Mouse (Mus musculus) heart, postnatal 0 days (tissue): ENCODE results near the gene Abhd6. TPM values are rescaled to one million over a fixed set of nuclear protein-coding genes. Genes with fewer than 3 reads are reported as not detected.

Source experiments
- ATAC-seq: fragments of 200-750 bp; cut with Nextera tagmentation; 2 replicates; pipeline ENCODE4 v1.8.0; 2017; ENCODE audit warnings: low read depth, moderate number of reproducible peaks, moderate library complexity; ENCODE audit not compliant: insufficient read depth
- DNase-seq: peaks from one replicate; pipeline ENCODE4 v3.0.0-alpha.2; 2016; ENCODE audit warnings: low spot score
- H3K27ac ChIP-seq: fragments of 300-500 bp; sonication (generic); 2 replicates; pipeline ENCODE4 v1.5.1; 2014; ENCODE audit warnings: low read depth, mild to moderate bottlenecking
- H3K27me3 ChIP-seq: fragments of 300-500 bp; sonication (generic); 2 replicates; pipeline ENCODE4 v1.6.1; 2014; ENCODE audit warnings: low read length, mixed read lengths; ENCODE audit not compliant: control insufficient read depth, insufficient read depth
- H3K36me3 ChIP-seq: fragments of 300-500 bp; sonication (generic); replicated peaks from 2 replicates; pipeline ENCODE4 v1.6.1; 2014; ENCODE audit warnings: low read length, mixed read lengths; ENCODE audit not compliant: control insufficient read depth, insufficient read depth
- H3K4me1 ChIP-seq: fragments of 300-500 bp; sonication (generic); 2 replicates; pipeline ENCODE4 v1.6.1; 2014; ENCODE audit warnings: antibody characterized with exemption; ENCODE audit not compliant: control insufficient read depth, insufficient read depth
- H3K4me2 ChIP-seq: fragments of 300-500 bp; sonication (generic); 2 replicates; pipeline ENCODE4 v1.6.1; 2014; ENCODE audit warnings: low read depth, mild to moderate bottlenecking, low read length, moderate library complexity
- H3K4me3 ChIP-seq: fragments of 300-500 bp; sonication (generic); 2 replicates; pipeline ENCODE4 v1.5.1; 2014; ENCODE audit warnings: low read depth, low read length
- H3K9ac ChIP-seq: fragments of 300-500 bp; sonication (generic); replicated peaks from 2 replicates; pipeline ENCODE4 v1.6.1; 2014; ENCODE audit warnings: low read depth, low read length, mixed read lengths
- H3K9me3 ChIP-seq: fragments of 300-500 bp; sonication (generic); replicated peaks from 2 replicates; pipeline ENCODE4 v1.6.1; 2016; ENCODE audit warnings: low read length; ENCODE audit not compliant: control insufficient read depth
- CTCF ChIP-seq: IDR thresholded peaks from 2 replicates; pipeline ENCODE4 v1.5.1; 2016; ENCODE audit warnings: antibody characterized with exemption, control low read depth, low read depth
- EP300 ChIP-seq: IDR thresholded peaks from 2 replicates; pipeline ENCODE4 v1.6.1; 2016; ENCODE audit warnings: antibody characterized with exemption, low read depth
- WGBS: fragments of 180-500 bp; shearing (Covaris S2); extraction: QIAGEN DNeasy Blood & Tissue Kit; methylation state at CpG from one replicate; pipeline ENCODE4 v1.1.7; 2014; 5-methylcytosine and 5-hydroxymethylcytosine counted together
- polyA plus RNA-seq: library from polyadenylated mRNA; unstranded; fragments of >200 nt; fragmentation: Nextera tagmentation; extraction: Ambion mirVana; gene quantifications from 2 replicates; pipeline ENCODE4 v1.2.1, GENCODE M21; 2015
- total RNA-seq: library from RNA; depleted of rRNA; stranded (reverse); fragments of >200 nt; gene quantifications from 2 replicates; pipeline ENCODE4 v1.2.3, GENCODE M21; 2014; ENCODE audit warnings: low replicate concordance

Abhd6 gene
- total and polyA plus RNA-seq, 2 experiments from 2014 or later = 2.2 to 9.1 TPM

DNA sequence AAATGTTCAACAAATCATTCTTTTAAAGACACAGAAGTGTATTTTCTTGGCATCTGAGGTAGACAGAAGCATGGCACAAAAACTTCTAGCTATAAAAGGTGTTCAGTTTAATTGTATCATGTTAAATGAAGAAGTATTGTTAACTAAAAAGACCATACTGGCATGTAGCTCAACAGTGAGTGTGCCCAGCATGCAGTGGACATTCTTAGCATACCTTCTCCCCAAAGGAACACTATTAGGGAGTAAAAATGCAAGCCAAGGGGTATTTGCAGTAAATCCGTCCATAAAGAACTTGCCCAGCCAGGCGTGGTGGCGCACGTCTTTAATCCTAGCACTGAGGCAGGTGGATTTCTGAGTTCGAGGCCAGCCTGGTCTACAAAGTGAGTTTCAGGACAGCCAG, 33.7 kb downstream of the Abhd6 start:
- WGBS = 69% methylated on average over 5 of the region's 5 CpGs
- no peak overlapping the region for H3K27ac ChIP-seq
- H3K4me3 ChIP-seq = no peak overlapping the region
- no peaks in the 10 kb centered on the region for H3K9me3 ChIP-seq
- DNase-seq (no peak), ATAC-seq (no peak)
- H3K36me3 ChIP-seq = no peaks in the 10 kb centered on the region
- H3K4me1 ChIP-seq = 0 out of 2 replicates have a peak, but pooled peaks cover 3% of the 10 kb centered on the region
- no peaks in the 10 kb centered on the region for H3K27me3 ChIP-seq
- H3K9ac ChIP-seq = no peak overlapping the region
- TF ChIP-seq EP300 (no peak), CTCF (no peak)
- H3K4me2 ChIP-seq = no peak overlapping the region

DNA sequence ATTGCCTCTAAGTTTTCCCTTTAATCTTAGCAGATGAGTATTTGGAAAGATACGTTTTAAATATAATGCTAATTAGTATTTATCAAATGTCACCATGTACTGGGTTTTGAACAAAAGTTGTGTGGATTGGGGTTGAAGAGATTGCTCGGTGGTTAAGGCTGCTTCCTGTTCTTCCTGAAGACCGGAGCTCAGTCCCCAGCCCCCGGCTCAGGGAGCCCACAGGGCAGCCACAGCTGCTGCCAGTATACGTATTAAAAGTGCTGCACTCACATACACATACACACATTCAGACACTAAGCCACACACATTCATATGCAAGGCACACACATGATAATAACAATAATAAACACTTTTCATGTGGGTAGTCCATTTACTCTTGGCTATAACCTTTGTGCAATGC, 35.4 kb downstream of the Abhd6 start:
- Histone ChIP-seq H3K4me1 (0 out of 2 replicates have a peak, but pooled peaks cover 3% of the 10 kb centered on the region), H3K27me3 (no peaks in the 10 kb centered on the region), H3K27ac (no peak overlapping the region), H3K4me2 (no peak overlapping the region), H3K9me3 (no peaks in the 10 kb centered on the region), H3K36me3 (peaks cover 9% of the 10 kb centered on the region), H3K9ac (no peak overlapping the region), H3K4me3 (no peak overlapping the region)
- DNase-seq (no peak), ATAC-seq (no peak)
- no peak for TF ChIP-seq CTCF
- TF ChIP-seq EP300 = no peak
- WGBS = 72% methylated on average over 5 of the region's 5 CpGs

DNA sequence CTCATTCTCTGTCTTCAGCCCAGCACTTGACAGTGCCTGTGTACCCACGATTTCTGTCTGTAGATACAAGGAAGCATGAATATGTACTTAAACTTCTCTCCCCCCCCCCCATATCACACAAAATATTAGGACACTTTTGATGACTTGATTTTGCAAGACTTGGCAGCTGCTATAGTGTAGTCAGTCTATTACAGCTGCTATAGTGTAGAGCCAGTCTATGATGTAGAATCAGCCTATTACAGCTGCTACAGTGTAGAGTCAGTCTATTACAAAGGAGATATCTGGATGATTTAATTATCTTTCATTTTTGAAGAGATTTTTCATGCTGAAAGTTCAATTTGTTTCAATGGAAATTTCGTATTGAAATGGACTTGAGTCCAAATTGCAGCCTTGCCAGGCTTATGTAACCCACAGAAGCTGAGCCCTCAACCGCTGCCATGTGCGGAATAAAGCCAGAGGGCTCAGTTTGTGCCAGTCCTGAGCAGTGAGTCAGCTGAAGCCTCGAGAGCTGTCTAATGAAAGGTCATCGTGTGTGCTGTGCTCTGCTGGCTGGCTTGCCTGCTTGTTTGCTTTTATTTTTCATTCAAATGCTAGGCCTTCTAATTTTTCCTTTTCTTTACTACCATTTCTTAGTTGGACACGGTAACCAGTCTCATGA, 36.2 kb downstream of the Abhd6 start:
- DNase-seq = no peak
- no peak overlapping the region for H3K9ac ChIP-seq

DNA sequence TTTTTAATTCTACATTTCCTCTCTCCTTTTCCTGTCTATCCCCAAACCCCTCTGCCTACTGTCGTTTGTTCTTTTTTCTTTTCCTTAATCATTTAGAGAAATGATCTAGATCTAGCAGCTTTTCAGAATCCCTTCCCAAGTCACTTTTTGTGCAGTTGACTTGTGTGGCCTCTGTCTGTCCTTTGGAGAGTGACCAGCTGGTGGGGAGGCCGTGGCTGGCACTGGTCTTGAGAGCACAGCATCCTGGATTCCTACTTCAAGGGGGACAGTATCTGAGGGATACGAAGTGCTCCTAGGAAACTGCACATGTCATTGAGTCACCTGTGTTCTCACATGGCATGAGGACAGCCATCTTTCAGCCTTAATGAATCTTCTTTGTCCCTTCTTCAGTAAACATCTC, 37.5 kb downstream of the Abhd6 start:
- Histone ChIP-seq H3K9ac (no peak overlapping the region), H3K9me3 (no peaks in the 10 kb centered on the region), H3K4me3 (no peak overlapping the region), H3K4me1 (0 out of 2 replicates have a peak, but pooled peaks cover 3% of the 10 kb centered on the region), H3K4me2 (no peak overlapping the region), H3K27ac (no peak overlapping the region), H3K27me3 (no peaks in the 10 kb centered on the region), H3K36me3 (peaks cover 12% of the 10 kb centered on the region)
- 64% methylated on average over 3 of the region's 3 CpGs for WGBS
- DNase-seq (no peak), ATAC-seq (no peak)
- no peak for TF ChIP-seq EP300
- no peak for TF ChIP-seq CTCF

More for the DNA sequence above, 36.2 kb downstream of the Abhd6 start:
- no peak overlapping the region for H3K27ac ChIP-seq
- H3K4me3 ChIP-seq = no peak overlapping the region
- no peak overlapping the region for H3K4me2 ChIP-seq
- 0 out of 2 replicates have a peak, but pooled peaks cover 3% of the 10 kb centered on the region for H3K4me1 ChIP-seq
- ATAC-seq = no peak
- H3K36me3 ChIP-seq = peaks cover 12% of the 10 kb centered on the region
- no peaks in the 10 kb centered on the region for H3K9me3 ChIP-seq
- 68% methylated on average over 7 of the region's 7 CpGs for WGBS
- H3K27me3 ChIP-seq = no peaks in the 10 kb centered on the region
- TF ChIP-seq CTCF (no peak), EP300 (no peak)

DNA sequence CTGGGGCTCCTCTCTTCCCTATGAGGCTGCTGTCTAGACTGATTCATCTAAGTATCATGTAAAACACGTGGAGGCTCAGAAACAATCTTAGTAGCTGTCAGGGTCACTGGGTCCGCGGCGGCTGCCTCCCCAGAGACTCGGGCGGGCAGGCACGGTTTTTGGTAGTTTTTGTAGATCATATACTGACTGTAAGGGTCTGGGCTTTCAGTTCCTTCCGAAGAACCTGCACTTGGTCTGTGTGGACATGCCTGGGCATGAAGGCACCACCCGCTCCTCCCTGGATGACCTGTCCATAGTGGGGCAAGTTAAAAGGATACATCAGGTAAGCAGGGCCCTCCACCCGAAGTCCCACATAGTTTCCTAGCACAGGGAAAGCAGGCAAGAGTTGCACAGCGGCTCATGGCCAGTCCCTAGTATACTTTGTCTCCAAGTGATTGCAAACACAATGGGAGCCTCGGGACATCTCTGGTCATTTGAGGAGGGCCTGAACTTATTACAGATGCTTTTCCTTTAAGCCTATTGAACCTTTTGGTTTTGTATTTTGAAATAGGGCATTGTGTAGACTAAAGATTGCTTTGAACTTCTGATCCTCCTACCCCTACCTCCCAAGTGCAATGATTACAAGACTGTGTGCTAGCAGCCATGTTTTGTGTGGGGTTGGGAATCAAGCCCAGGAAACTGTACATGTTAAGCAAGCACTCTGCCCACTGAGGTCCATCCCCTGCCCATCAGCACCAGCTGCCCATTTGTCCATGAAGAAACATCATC, 38.4 kb downstream of the Abhd6 start:
- Histone ChIP-seq H3K4me2 (no peak overlapping the region), H3K9me3 (no peaks in the 10 kb centered on the region), H3K36me3 (peaks cover 12% of the 10 kb centered on the region), H3K4me3 (no peak overlapping the region), H3K27ac (no peak overlapping the region), H3K4me1 (0 out of 2 replicates have a peak, but pooled peaks cover 3% of the 10 kb centered on the region), H3K27me3 (no peaks in the 10 kb centered on the region), H3K9ac (no peak overlapping the region)
- TF ChIP-seq CTCF (no peak), EP300 (no peak)
- WGBS = 86% methylated on average over 12 of the region's 12 CpGs
- ATAC-seq (no peak), DNase-seq (no peak)
